Mouse (Mus musculus) brain, embryonic 18.5 days (tissue): ENCODE results near the gene Thsd4.

ENCODE experiments used
- DNase-seq: peaks from one replicate; pipeline ENCODE4 v3.0.0-alpha.2; 2012; ENCODE audit warnings: low read depth, low spot score

The Thsd4 gene

DNA sequence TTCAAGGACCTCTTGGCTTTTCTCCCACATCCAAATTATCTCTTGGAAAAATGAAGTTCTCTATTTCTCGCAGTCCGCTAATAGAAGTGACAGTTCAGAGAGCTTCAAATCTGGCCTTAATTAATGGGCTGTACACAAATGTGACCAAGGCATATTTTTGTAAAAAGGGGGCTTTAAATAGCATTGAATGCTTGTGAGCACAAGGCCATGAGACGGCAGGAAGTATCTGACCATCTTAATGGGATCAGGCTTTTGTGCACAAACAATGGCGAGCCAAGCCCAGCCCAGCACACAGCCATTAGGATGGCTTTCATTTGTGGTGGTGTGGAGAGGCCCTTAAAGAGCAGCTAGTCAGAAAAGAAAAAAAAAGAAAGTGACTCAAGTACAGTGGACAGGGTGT lies 445.4 kb downstream of the Thsd4 start:
- DNase-seq = no peak

DNA sequence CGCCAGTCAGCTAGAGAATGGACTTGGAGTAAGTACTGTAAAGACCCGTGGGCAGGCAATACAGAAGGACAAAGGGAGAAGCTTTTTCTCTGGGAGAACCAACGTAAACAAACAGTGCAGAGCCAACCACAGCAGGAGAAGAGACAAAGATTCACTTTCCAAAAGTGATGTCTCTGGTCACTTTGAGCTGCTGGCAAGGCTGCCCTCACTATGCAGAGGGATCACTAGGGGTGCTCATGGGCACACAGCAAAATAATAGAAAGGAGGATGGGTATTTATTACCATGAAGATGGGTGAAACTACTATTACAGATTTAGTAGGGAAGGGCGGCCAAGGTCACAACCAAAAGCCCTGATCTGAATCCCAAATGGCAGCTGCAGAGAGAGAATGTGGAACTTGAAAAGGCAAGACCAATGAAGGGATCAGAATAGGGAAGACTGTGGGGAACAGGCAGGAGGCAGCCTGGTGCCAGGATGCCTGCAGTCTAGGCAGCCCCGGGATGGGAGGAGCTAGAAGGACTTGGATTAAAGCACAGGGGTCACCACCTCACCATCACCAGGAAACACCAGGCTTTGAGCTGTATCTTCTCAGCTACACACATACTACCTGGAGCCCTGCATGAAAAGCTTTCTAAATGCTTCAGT lies 450.1 kb downstream of the Thsd4 start:
- DNase-seq = no peak

- DNase-seq = no peak
Observed at GRCm38 (mm10) chr9:60067241-60067640, 454.6 kb downstream of the Thsd4 start.

- no peak for DNase-seq
Observed at GRCm38 (mm10) chr9:60065184-60065583, 456.7 kb downstream of the Thsd4 start.

- DNase-seq = no peak
Observed at GRCm38 (mm10) chr9:60063191-60063720, 458.6 kb downstream of the Thsd4 start.

DNA sequence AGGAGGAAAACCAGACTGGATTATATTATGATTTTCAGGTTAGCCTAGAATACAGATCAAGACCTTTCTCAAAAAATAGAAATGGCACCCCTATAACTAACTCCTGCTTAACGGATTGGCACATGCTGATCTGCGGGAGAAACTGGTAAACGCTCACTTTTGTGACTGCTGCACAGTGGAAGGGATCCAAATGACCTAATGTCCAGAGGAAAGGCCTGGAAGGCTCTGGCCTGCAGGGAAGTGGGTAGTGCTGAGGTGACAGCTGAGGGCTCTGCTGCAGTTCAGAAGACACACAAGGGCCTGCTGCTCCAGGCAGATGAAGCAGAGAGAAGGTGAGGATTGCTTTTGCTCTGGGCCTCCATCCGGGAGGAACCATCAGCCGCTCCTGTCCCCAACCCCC lies 465.7 kb downstream of the Thsd4 start:
- DNase-seq = no peak

GRCm38 (mm10) chr9:60054951-60055350 lies 466.9 kb downstream of the Thsd4 start:
- DNase-seq = peak; percentile 47

DNA sequence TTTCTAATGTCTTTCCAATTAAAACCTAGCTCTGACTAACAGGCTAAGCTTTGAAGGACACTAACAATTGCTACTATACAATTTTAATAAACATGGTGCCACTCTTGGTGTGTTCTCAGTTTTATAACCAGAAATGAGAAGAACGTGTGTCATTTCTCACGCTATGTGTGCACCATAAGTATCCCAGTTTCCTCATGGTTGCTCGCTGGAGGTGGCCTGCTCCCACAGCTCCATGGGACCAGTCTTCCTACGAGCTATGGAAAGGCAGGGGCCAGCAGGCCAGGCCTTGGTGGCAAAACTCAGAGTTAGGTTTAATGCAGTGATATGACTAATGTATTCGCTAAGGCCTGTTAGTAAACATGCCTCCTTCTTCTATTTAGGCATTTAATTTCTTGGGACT lies 468.7 kb downstream of the Thsd4 start:
- DNase-seq = no peak

DNA sequence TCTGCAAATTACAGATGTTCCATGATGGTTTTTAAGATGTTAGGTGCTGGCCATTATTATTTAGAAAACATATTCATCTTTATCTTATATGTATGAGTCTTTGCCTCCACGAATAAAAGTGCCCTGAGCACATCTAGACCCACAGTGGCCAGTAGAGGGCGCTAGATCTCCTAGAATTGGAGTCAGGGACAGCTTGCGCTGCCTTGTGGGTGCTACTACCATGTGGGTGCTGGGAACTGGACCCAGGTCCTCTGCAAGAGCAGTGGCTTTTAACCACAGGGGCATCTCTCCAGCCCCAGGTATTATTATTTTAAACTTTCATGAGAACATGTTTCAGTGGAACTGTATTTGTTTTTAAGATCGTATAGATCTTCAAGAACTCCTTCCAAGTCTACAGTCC lies 469.4 kb downstream of the Thsd4 start:
- DNase-seq = no peak

DNA sequence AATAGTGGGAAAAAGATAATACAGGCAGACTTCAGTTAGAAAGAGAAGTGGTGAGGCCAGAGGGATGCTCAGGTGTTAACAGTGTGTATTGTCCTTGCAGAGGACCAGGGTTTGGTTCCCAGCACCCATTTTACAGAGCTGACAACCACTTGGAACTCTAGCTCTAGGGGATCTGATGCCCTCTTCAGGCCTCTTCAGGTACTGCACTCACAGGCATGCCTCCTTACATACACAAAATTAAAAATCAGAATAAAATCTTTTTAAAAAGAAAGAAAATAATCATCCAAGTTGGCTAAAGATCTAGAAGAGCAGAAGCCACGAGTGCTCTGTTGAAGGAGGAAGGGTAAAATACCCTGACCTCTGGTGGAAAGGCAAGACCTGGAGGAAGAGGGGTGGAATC lies 478.7 kb downstream of the Thsd4 start:
- DNase-seq = no peak

- no peak for DNase-seq
Observed at GRCm38 (mm10) chr9:60034883-60035282, 487.0 kb downstream of the Thsd4 start.

DNA sequence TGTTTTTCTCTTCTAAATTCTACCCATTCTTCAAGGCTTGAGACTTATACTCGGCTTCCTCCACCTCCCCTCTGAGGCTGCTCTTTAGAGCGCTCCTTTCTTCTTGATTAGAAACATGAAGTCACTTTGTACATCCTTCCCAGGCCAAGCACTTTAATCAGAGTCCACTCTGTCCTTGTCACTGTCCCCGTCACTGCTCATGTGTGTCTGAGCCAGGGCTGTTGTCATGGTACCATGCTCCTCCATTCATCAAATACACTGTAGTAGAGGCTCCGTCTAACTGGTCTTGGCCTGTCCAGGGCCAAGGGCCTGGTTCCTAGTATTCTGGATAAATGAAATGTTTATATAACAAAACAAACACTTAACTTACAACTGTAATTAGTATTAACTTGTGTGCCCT lies 494.6 kb downstream of the Thsd4 start:
- no peak for DNase-seq

- DNase-seq = no peak
Observed at GRCm38 (mm10) chr9:60026795-60027194, 495.1 kb downstream of the Thsd4 start.

DNA sequence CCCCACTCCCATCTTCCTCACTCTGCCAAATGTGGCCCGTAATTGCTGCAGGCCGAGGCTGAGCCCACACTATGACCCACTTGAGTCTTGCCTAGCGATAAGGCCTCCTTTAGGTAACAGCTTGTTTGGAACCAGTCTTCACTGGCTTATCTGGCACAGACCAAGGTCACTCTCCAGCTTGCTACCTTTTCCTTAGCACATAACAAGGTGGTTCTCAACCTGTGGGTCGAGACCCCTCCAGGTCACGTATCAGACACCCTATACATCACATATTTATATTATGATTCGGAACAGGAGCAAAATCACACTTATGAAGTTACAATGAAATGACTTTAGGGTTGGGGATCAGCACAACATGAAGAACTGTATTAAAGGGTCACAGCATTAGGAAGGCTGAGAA lies 495.9 kb downstream of the Thsd4 start:
- DNase-seq = no peak

GRCm38 (mm10) chr9:60024971-60025370 lies 496.9 kb downstream of the Thsd4 start:
- DNase-seq = no peak

DNA sequence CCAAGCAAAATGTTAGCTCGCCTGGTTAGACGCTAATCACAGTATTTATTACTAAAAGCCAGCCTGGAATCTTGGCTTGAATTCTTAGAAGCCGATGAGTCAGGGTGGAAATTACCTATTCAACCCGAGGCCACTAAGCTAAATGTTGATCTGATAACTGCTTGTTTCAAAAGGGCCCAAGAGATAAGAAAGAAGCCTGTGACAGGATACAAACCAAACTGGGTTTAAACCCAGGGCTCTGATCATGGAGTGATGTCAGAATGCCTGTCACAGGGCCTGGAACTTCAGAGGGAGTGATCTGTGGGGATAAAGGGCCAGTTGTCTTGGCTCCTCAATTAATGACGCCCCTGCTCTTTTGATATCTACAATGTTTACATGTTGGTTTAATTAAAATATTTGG lies 497.3 kb downstream of the Thsd4 start:
- DNase-seq = no peak

DNA sequence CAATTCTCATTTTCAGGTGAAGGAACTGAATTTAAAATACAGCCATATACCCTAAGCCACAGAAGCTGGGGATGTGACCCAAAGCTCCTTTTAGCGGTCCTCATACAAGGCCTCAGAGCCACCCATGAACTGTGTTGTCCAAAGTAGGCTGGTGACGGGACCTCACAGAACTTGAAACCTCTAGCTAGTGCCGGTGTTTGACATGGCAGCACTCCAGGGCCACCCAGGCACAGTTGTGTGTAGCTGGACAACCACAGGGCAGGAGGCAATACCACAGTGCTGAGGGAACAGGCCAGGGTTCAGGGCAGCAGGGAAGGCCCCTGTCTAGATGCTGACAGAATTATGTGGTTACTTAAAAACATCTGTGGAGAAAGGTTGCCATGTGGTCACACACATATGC lies 499.5 kb downstream of the Thsd4 start:
- no peak for DNase-seq

DNA sequence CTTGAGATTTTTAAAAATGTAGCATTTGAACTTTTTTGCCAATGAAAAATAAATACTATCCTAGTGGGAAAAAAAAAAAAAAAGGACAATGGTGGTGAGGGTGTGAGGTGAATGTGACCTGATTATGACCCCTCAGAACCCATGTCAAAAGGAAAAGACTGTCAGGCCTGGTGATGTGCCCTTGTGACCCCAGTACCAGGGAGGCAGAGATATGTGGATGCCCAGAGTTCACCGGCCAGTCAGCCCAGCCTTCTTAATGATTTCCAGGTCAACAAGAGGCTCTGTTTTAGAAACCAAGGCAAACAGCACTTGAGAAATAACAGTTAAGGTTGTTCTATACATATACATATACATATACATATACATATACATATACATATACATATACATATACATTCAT lies 501.4 kb downstream of the Thsd4 start:
- no peak for DNase-seq

- DNase-seq = no peak
Observed at GRCm38 (mm10) chr9:60010285-60010684, 511.6 kb downstream of the Thsd4 start.

- no peak for DNase-seq
Observed at GRCm38 (mm10) chr9:60008936-60009335, 512.9 kb downstream of the Thsd4 start.

DNA sequence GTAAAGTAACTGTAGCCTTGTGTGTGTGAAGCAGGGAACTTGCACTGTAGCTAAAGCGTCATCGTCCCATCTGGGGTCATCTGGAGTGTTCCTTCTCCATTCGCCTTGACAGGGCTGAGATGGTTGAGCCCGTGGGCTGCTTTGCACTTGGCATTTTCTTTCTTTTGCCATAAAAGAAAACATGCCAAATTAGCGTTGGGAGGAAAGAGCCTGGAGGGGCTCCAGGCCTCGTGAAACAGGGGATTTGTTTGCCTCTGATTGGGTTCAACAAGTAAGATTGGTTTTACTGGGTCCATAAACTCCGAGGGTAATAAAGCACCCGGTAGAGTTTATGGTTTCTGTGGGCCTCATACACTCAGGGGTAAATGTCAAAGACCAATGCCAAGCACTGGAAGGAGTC lies 519.5 kb downstream of the Thsd4 start:
- no peak for DNase-seq

GRCm38 (mm10) chr9:60001444-60001843 lies 520.4 kb downstream of the Thsd4 start:
- no peak for DNase-seq

DNA sequence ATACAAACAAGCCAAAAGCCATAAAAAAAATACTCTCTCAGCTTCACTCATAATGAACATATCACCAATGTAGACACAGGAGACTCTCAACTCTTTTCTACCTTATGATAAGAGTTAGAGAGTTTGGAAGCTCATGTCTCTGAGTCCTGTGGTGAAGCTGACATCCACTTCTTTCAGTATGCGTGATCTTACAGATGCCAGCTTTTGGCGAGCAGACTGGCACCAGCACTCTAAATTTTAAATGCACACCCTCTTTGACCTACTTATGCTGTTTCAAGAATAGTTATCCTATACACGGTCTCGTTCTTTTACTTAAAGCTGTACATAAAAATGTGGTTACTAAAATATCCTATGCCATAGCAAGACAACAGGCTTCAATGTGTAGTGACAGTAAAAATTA lies 524.1 kb downstream of the Thsd4 start:
- DNase-seq = no peak

GRCm38 (mm10) chr9:59991407-59991806 lies 530.4 kb downstream of the Thsd4 start:
- DNase-seq = no peak
